Mouse (Mus musculus) lung, adult 2 months (tissue): ENCODE results near the gene Arl15.

ENCODE experiments used
- CTCF ChIP-seq: fragments of 200-500 bp; IDR thresholded peaks from 2 replicates; pipeline ENCODE4 v1.5.1; 2011; ENCODE audit warnings: mild to moderate bottlenecking, low read length, control low read depth; ENCODE audit not compliant: insufficient read depth
- POLR2A ChIP-seq: fragments of 200-500 bp; IDR thresholded peaks from 2 replicates; pipeline ENCODE4 v1.6.1; 2011; ENCODE audit warnings: low read depth, mild to moderate bottlenecking, control low read depth, low read length, borderline replicate concordance; ENCODE audit errors: extremely low read depth

DNA sequence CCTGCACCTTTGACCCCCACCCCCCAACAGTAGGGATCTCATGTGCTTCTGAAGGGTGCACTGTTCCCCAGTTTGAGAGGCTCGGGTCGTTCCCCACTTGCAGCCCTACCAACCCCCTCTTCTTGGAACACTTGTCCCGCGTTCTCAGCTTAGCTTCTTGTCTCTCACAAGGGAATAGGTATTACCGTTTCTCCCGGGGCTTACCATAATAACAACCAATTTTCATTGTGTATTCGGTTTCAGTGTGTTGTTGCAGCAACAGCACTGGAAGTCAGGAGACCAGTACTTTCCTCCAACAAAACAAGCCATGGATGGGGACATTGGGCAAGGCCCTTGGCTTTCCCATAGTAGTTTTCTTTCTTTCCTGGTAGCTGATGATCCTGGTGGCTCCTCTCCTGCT is 145.8 kb downstream of the Arl15 start:
- TF ChIP-seq CTCF (no peak), POLR2A (no peak)
